Mouse (Mus musculus) megakaryocyte, embryonic 14.5 days (primary cell): ENCODE measurements at regions not wholly inside any gene's neighbourhood (a gene's known extent, or its start where the extent isn't known, plus 50 kb on each side); places are given as distances from the start of the nearest gene placed in this dataset.

Experiments
- FLI1 ChIP-seq: IDR thresholded peaks from 2 replicates; pipeline ENCODE4 v1.6.1; 2012; ENCODE audit warnings: low read length, inconsistent platforms, mixed read lengths
- GATA1 ChIP-seq: IDR thresholded peaks from 3 replicates; pipeline ENCODE4 v1.6.1; 2012; ENCODE audit warnings: mixed read lengths, low read length, inconsistent platforms, borderline replicate concordance

- TF ChIP-seq GATA1 (no peak), FLI1 (no peak)
These were observed 91.8 kb upstream of the Neo1 start for GRCm38 (mm10) chr9:59128023-59128422.
